Mouse (Mus musculus): Measurements from ENCODE around the gene Kcnma1. TPM values are rescaled to one million over a fixed set of nuclear protein-coding genes. Genes with fewer than 3 reads are reported as not detected.

Kcnma1 gene
- polyA plus RNA-seq, 1 experiment from 2014 or later: 1.0 TPM

GRCm38 (mm10) chr14:23854946-23855345 is 159.3 kb downstream of the Kcnma1 start:
- no peak overlapping the region for H3K4me2 ChIP-seq (ENCODE audit: low read depth, low read length)
- ATAC-seq (ENCODE audit: low read depth): peak; percentile 61; the same call in 1 of the 2 replicates
- no peaks in the 10 kb centered on the region for H3K9me3 ChIP-seq (ENCODE audit: control insufficient read depth, low read length)
- H3K9ac ChIP-seq (ENCODE audit: low read length): no peak overlapping the region
- no peaks in the 10 kb centered on the region for H3K36me3 ChIP-seq (ENCODE audit: control insufficient read depth, insufficient read depth, low read length)
- no peak overlapping the region for H3K4me3 ChIP-seq (ENCODE audit: low read length)
- WGBS: 50% methylated on average over 2 of the region's 2 CpGs
- H3K4me1 ChIP-seq (replicated peaks; ENCODE audit: control insufficient read depth, insufficient read depth, low read length): no peaks in the 10 kb centered on the region
- H3K27ac ChIP-seq (ENCODE audit: low read length): no peak overlapping the region
- H3K27me3 ChIP-seq (ENCODE audit: control insufficient read depth, insufficient read depth, low read depth, low read length): no peaks in the 10 kb centered on the region

- Histone ChIP-seq H3K9ac (ENCODE audit: low read length) (no peak overlapping the region), H3K27me3 (ENCODE audit: control insufficient read depth, insufficient read depth, low read depth, low read length) (no peaks in the 10 kb centered on the region), H3K4me3 (ENCODE audit: low read length) (no peak overlapping the region), H3K4me1 (replicated peaks; ENCODE audit: control insufficient read depth, insufficient read depth, low read length) (no peaks in the 10 kb centered on the region), H3K27ac (ENCODE audit: low read length) (no peak overlapping the region), H3K36me3 (ENCODE audit: control insufficient read depth, insufficient read depth, low read length) (no peaks in the 10 kb centered on the region), H3K9me3 (ENCODE audit: control insufficient read depth, low read length) (no peaks in the 10 kb centered on the region), H3K4me2 (ENCODE audit: low read depth, low read length) (no peak overlapping the region)
- ATAC-seq (ENCODE audit: low read depth): no peak
- WGBS: 33% methylated on average over 6 of the region's 6 CpGs
Observed at GRCm38 (mm10) chr14:23848529-23849141, 165.7 kb downstream of the Kcnma1 start.

DNA sequence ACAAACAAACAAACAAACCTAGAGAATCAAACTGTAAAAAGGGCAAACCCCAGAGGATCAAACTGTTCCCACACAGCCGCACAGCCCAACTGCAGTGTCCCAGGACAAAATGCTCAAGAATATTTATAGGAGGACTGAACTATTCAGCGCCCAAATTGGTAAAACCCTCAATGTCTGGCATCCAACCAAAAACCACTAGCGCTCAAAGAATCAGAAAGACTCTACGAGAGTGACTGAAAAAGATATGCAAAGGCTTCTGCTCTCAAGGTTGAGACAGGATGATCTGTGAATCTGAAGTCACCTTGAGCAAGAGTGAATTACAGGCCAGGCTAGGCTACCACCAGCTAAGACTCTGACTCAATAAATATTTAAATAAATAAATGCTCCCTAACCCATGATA is 167.6 kb downstream of the Kcnma1 start:
- 75% methylated on average over 4 of the region's 4 CpGs for WGBS
- Histone ChIP-seq H3K36me3 (ENCODE audit: control insufficient read depth, insufficient read depth, low read length) (no peaks in the 10 kb centered on the region), H3K9me3 (ENCODE audit: control insufficient read depth, low read length) (no peaks in the 10 kb centered on the region), H3K4me3 (ENCODE audit: low read length) (no peak overlapping the region), H3K4me2 (ENCODE audit: low read depth, low read length) (no peak overlapping the region), H3K9ac (ENCODE audit: low read length) (no peak overlapping the region), H3K27me3 (ENCODE audit: control insufficient read depth, insufficient read depth, low read depth, low read length) (no peaks in the 10 kb centered on the region), H3K4me1 (replicated peaks; ENCODE audit: control insufficient read depth, insufficient read depth, low read length) (no peaks in the 10 kb centered on the region), H3K27ac (ENCODE audit: low read length) (no peak overlapping the region)
- no peak for ATAC-seq (ENCODE audit: low read depth)

DNA sequence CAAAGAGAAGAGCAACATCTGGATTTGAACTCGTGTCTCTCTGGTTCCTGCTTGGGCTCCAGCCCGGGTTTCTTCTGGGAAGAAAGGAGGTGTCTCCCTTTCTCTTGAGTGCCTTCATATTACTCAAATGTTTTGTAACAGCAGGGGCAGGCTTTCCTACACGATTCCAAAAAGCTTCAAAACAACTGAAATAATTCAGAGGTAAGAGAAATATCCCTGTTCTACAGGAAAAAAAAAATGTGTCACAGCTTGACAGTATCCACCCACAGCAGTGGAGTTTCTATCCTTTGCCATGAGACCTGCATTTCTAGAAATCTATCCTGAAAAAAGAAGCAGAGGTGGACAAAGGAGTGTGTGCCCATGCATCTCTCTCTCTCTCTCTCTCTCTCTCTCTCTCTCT is 172.3 kb downstream of the Kcnma1 start:
- Histone ChIP-seq H3K27ac (ENCODE audit: low read length) (no peak overlapping the region), H3K36me3 (ENCODE audit: control insufficient read depth, insufficient read depth, low read length) (no peaks in the 10 kb centered on the region), H3K27me3 (ENCODE audit: control insufficient read depth, insufficient read depth, low read depth, low read length) (no peaks in the 10 kb centered on the region), H3K4me3 (ENCODE audit: low read length) (no peak overlapping the region), H3K9me3 (ENCODE audit: control insufficient read depth, low read length) (no peaks in the 10 kb centered on the region), H3K9ac (ENCODE audit: low read length) (no peak overlapping the region), H3K4me2 (ENCODE audit: low read depth, low read length) (no peak overlapping the region), H3K4me1 (replicated peaks; ENCODE audit: control insufficient read depth, insufficient read depth, low read length) (no peaks in the 10 kb centered on the region)
- ATAC-seq (ENCODE audit: low read depth): no peak
- WGBS: 76% methylated on average over 3 of the region's 3 CpGs

GRCm38 (mm10) chr14:23839613-23840012 is 174.7 kb downstream of the Kcnma1 start:
- no peak overlapping the region for H3K4me2 ChIP-seq (ENCODE audit: low read depth, low read length)
- H3K27me3 ChIP-seq (ENCODE audit: control insufficient read depth, insufficient read depth, low read depth, low read length): no peaks in the 10 kb centered on the region
- 57% methylated on average over 5 of the region's 5 CpGs for WGBS
- no peak overlapping the region for H3K27ac ChIP-seq (ENCODE audit: low read length)
- H3K36me3 ChIP-seq (ENCODE audit: control insufficient read depth, insufficient read depth, low read length): no peaks in the 10 kb centered on the region
- peaks cover 3% of the 10 kb centered on the region; the same call in 1 of the 2 replicates for H3K4me1 ChIP-seq (replicated peaks; ENCODE audit: control insufficient read depth, insufficient read depth, low read length)
- H3K4me3 ChIP-seq (ENCODE audit: low read length): no peak overlapping the region
- no peak overlapping the region for H3K9ac ChIP-seq (ENCODE audit: low read length)
- ATAC-seq (ENCODE audit: low read depth): no peak
- no peaks in the 10 kb centered on the region for H3K9me3 ChIP-seq (ENCODE audit: control insufficient read depth, low read length)

DNA sequence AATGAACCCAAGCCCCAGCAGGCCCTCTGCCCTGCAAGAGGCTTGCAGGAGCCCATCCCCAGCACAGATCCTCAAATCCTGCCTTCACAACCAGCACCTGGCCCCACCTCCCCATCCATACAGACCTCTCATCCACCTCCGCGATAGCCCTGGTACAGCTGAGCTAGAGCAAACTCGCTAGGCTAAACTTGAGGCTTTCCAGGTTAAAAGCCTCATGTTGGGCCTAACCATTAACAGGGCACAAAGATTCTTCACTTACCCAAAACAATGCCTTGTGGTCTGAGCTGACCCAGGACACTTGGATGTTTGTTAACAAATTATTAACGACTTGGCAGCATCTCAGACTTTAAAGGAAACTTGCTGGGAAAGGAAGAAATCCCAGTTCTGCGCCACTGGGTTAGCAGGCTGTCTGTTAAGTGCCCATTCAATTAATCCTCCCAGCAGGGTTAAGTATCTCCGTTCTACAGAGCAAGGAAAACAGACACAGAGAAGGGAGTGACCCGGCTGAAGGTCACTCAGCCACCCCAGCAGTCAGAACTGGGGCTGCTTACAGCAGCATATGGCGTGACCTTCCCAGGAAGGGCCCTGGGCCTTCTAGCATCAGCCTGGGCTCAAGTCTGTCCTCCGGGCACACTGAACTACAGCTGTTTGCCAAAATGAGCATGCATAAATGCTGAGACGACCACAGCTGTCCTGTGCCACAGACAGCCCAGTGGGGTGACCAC is 178.7 kb downstream of the Kcnma1 start:
- H3K27me3 ChIP-seq (ENCODE audit: control insufficient read depth, insufficient read depth, low read depth, low read length): no peaks in the 10 kb centered on the region
- H3K9me3 ChIP-seq (ENCODE audit: control insufficient read depth, low read length): no peaks in the 10 kb centered on the region
- peak; percentile 65 for ATAC-seq (ENCODE audit: low read depth)
- H3K9ac ChIP-seq (ENCODE audit: low read length): no peak overlapping the region
- H3K4me3 ChIP-seq (ENCODE audit: low read length): no peak overlapping the region
- WGBS: 35% methylated on average over 10 of the region's 10 CpGs
- H3K27ac ChIP-seq (ENCODE audit: low read length): no peak overlapping the region
- no peak overlapping the region for H3K4me2 ChIP-seq (ENCODE audit: low read depth, low read length)
- peaks cover 3% of the 10 kb centered on the region; the same call in 1 of the 2 replicates for H3K4me1 ChIP-seq (replicated peaks; ENCODE audit: control insufficient read depth, insufficient read depth, low read length)
- no peaks in the 10 kb centered on the region for H3K36me3 ChIP-seq (ENCODE audit: control insufficient read depth, insufficient read depth, low read length)

GRCm38 (mm10) chr14:23831284-23831683 is 183.0 kb downstream of the Kcnma1 start:
- ATAC-seq (ENCODE audit: low read depth): no peak
- no peaks in the 10 kb centered on the region for H3K36me3 ChIP-seq (ENCODE audit: control insufficient read depth, insufficient read depth, low read length)
- H3K27me3 ChIP-seq (ENCODE audit: control insufficient read depth, insufficient read depth, low read depth, low read length): no peaks in the 10 kb centered on the region
- no peak overlapping the region for H3K4me3 ChIP-seq (ENCODE audit: low read length)
- peaks cover 3% of the 10 kb centered on the region; the same call in 1 of the 2 replicates for H3K4me1 ChIP-seq (replicated peaks; ENCODE audit: control insufficient read depth, insufficient read depth, low read length)
- no peak overlapping the region for H3K27ac ChIP-seq (ENCODE audit: low read length)
- no peak overlapping the region for H3K4me2 ChIP-seq (ENCODE audit: low read depth, low read length)
- no peak overlapping the region for H3K9ac ChIP-seq (ENCODE audit: low read length)
- no peaks in the 10 kb centered on the region for H3K9me3 ChIP-seq (ENCODE audit: control insufficient read depth, low read length)
- 52% methylated on average over 5 of the region's 5 CpGs for WGBS

- no peaks in the 10 kb centered on the region for H3K36me3 ChIP-seq (ENCODE audit: control insufficient read depth, insufficient read depth, low read length)
- H3K4me1 ChIP-seq (replicated peaks; ENCODE audit: control insufficient read depth, insufficient read depth, low read length): no peaks in the 10 kb centered on the region
- H3K4me3 ChIP-seq (ENCODE audit: low read length): no peak overlapping the region
- ATAC-seq (ENCODE audit: low read depth): no peak
- H3K9me3 ChIP-seq (ENCODE audit: control insufficient read depth, low read length): no peaks in the 10 kb centered on the region
- WGBS: 32% methylated on average over 4 of the region's 4 CpGs
- no peak overlapping the region for H3K9ac ChIP-seq (ENCODE audit: low read length)
- H3K27me3 ChIP-seq (ENCODE audit: control insufficient read depth, insufficient read depth, low read depth, low read length): no peaks in the 10 kb centered on the region
- no peak overlapping the region for H3K4me2 ChIP-seq (ENCODE audit: low read depth, low read length)
- H3K27ac ChIP-seq (ENCODE audit: low read length): no peak overlapping the region
Observed at GRCm38 (mm10) chr14:23830316-23830715, 184.0 kb downstream of the Kcnma1 start.

DNA sequence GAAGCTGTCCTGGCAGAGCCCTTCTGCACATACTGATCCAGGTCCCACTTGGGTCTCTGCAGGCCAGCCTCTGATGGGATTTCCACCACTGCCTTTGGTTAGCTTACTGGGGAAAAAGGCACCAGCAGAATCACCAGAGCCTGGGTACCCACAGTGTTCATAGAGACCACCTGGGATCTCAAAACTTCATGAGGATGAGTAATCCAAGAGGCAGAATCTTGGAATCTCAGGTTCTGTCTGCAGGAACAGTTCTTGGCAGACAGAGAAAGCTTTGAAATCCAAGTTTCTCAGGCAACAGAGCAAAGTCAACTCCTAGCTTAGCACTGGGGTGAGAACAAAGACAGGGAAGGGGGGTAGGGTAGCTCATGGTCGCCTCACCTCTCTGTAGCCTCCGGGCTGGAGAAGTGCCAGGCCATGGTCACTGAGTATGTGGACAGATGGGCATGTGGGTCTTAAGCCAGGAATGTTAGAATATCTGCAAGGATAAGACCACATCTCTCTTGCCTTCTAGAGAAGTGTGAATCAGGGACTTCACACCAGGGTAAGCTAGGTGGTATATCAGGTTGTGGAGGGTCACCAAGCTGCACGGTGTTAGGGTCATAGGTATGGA is 185.5 kb downstream of the Kcnma1 start:
- no peak overlapping the region for H3K27ac ChIP-seq (ENCODE audit: low read length)
- no peak overlapping the region for H3K9ac ChIP-seq (ENCODE audit: low read length)
- no peak overlapping the region for H3K4me2 ChIP-seq (ENCODE audit: low read depth, low read length)
- no peaks in the 10 kb centered on the region for H3K4me1 ChIP-seq (replicated peaks; ENCODE audit: control insufficient read depth, insufficient read depth, low read length)
- WGBS: 75% methylated on average over 3 of the region's 3 CpGs
- H3K36me3 ChIP-seq (ENCODE audit: control insufficient read depth, insufficient read depth, low read length): no peaks in the 10 kb centered on the region
- no peak overlapping the region for H3K4me3 ChIP-seq (ENCODE audit: low read length)
- no peaks in the 10 kb centered on the region for H3K27me3 ChIP-seq (ENCODE audit: control insufficient read depth, insufficient read depth, low read depth, low read length)
- H3K9me3 ChIP-seq (ENCODE audit: control insufficient read depth, low read length): no peaks in the 10 kb centered on the region
- no peak for ATAC-seq (ENCODE audit: low read depth)
